Comparison of ENCODE assay signal across 23 mouse cellular contexts in genomic region chr1:79183534-79184411, GRCm38 (mm10).
DNase-seq lines count a peak whose midpoint lies in the region; ATAC-seq and TF ChIP-seq lines count a peak whose summit lies in the region.
"Had no signal": no experiment of that assay in that cellular context is flagged by ENCODE, and none has a peak within 500 bp of the region (broad histone marks: within the 10 kb centered on the region; RNA-seq: fewer than 3 reads in every experiment).

No protein-coding gene starts in this region.

- no peak overlapping the region for H3K9ac ChIP-seq in kidney, postnatal 0 days (ENCODE audit: low read depth, low read length)
- no peak overlapping the region for H3K9ac ChIP-seq in kidney, embryonic 14.5 days (ENCODE audit: low read depth, low read length)
- H3K9ac ChIP-seq in embryonic facial prominence, embryonic 11.5 days (replicated peaks; ENCODE audit: low read length) = no peak overlapping the region
- H3K9ac ChIP-seq in limb, embryonic 13.5 days = no peak overlapping the region
- H3K9ac ChIP-seq: embryonic facial prominence, embryonic 15.5 days; forebrain, postnatal 0 days; hindbrain, embryonic 12.5 days; hindbrain, embryonic 15.5 days; intestine, embryonic 15.5 days had no signal

- no peaks in the 10 kb centered on the region for H3K36me3 ChIP-seq in kidney, postnatal 0 days (ENCODE audit: insufficient read depth, low read length)
- H3K36me3 ChIP-seq in kidney, embryonic 14.5 days (ENCODE audit: control insufficient read depth, insufficient read depth, low read length) = no peaks in the 10 kb centered on the region
- no peaks in the 10 kb centered on the region for H3K36me3 ChIP-seq in embryonic facial prominence, embryonic 11.5 days (replicated peaks; ENCODE audit: control insufficient read depth, insufficient read depth, low read depth, low read length)
- no peaks in the 10 kb centered on the region for H3K36me3 ChIP-seq in limb, embryonic 13.5 days
- H3K36me3 ChIP-seq: embryonic facial prominence, embryonic 15.5 days; heart, embryonic 10.5 days; hindbrain, embryonic 12.5 days; hindbrain, embryonic 15.5 days; intestine, embryonic 15.5 days had no signal

- ATAC-seq in kidney, postnatal 0 days (replicated peaks; ENCODE audit: low FRiP score, low read depth) = no peak
- no peak for ATAC-seq in kidney, embryonic 14.5 days (ENCODE audit: low FRiP score, low TSS enrichment)
- ATAC-seq in embryonic facial prominence, embryonic 11.5 days (replicated peaks; ENCODE audit: insufficient number of reproducible peaks, low FRiP score, low TSS enrichment, low read depth) = no peak
- peak; percentile 51; the same call in 1 of the 2 replicates for ATAC-seq in limb, embryonic 13.5 days (ENCODE audit: low FRiP score, low read depth)
- ATAC-seq in granulocyte monocyte progenitor cell, adult 5-6 weeks (replicated peaks; ENCODE audit: poor library complexity, severe bottlenecking) = no peak
- ATAC-seq: CD4-positive, CD25-positive, alpha-beta regulatory T cell, adult 4 months; forebrain, embryonic 14.5 days; forebrain, postnatal 0 days; intestine, embryonic 15.5 days had no signal

- H3K27ac ChIP-seq in kidney, postnatal 0 days = no peak overlapping the region
- no peak overlapping the region for H3K27ac ChIP-seq in kidney, embryonic 14.5 days (ENCODE audit: low read depth, low read length)
- H3K27ac ChIP-seq in embryonic facial prominence, embryonic 11.5 days (replicated peaks; ENCODE audit: low read depth, low read length) = no peak overlapping the region
- no peak overlapping the region for H3K27ac ChIP-seq in limb, embryonic 13.5 days
- H3K27ac ChIP-seq: embryonic facial prominence, embryonic 15.5 days; heart, adult 2 months; heart, embryonic 10.5 days; hindbrain, embryonic 12.5 days; hindbrain, embryonic 15.5 days; intestine, embryonic 15.5 days had no signal

- WGBS in kidney, postnatal 0 days = 63% methylated on average over 5 of the region's 5 CpGs
- 67% methylated on average over 5 of the region's 5 CpGs for WGBS in kidney, embryonic 14.5 days
- 51% methylated on average over 5 of the region's 5 CpGs for WGBS in embryonic facial prominence, embryonic 11.5 days
- 29% methylated on average over 5 of the region's 5 CpGs for WGBS in limb, embryonic 13.5 days

- no peaks in the 10 kb centered on the region for H3K4me1 ChIP-seq in kidney, postnatal 0 days (replicated peaks; ENCODE audit: insufficient read depth, low read length)
- H3K4me1 ChIP-seq in kidney, embryonic 14.5 days (ENCODE audit: control insufficient read depth, insufficient read depth, low read length) = no peaks in the 10 kb centered on the region
- no peaks in the 10 kb centered on the region for H3K4me1 ChIP-seq in embryonic facial prominence, embryonic 11.5 days (ENCODE audit: control insufficient read depth, insufficient read depth, low read length)
- H3K4me1 ChIP-seq in limb, embryonic 13.5 days = no peaks in the 10 kb centered on the region
- H3K4me1 ChIP-seq: embryonic facial prominence, embryonic 15.5 days; heart, embryonic 10.5 days; hindbrain, embryonic 12.5 days; hindbrain, embryonic 15.5 days; intestine, embryonic 15.5 days had no signal

- no peak overlapping the region for H3K4me3 ChIP-seq in kidney, postnatal 0 days (replicated peaks; ENCODE audit: low read depth, low read length)
- no peak overlapping the region for H3K4me3 ChIP-seq in kidney, embryonic 14.5 days (ENCODE audit: low read length)
- H3K4me3 ChIP-seq in embryonic facial prominence, embryonic 11.5 days (ENCODE audit: low read depth, low read length) = no peak overlapping the region
- H3K4me3 ChIP-seq in limb, embryonic 13.5 days = no peak overlapping the region
- H3K4me3 ChIP-seq: embryonic facial prominence, embryonic 15.5 days; heart, adult 2 months; heart, embryonic 10.5 days; hindbrain, embryonic 12.5 days; hindbrain, embryonic 15.5 days; intestine, embryonic 15.5 days had no signal

- DNase-seq in kidney, postnatal 0 days (ENCODE audit: low spot score) = peak; percentile 8
- DNase-seq in embryonic facial prominence, embryonic 11.5 days (ENCODE audit: low spot score) = peak; percentile 57
- peak; percentile 74 for DNase-seq in forelimb bud, embryonic 11.5 days (ENCODE audit: low read depth, low spot score)
- no peak for DNase-seq in cerebellum, postnatal 14 days
- DNase-seq in adipocyte (ENCODE audit: low spot score) = no peak
- DNase-seq: adrenal gland, adult 8-10 months; adrenal gland, postnatal 25 days; cerebellum, adult 11-12 months; cerebellum, adult 8-10 months; cerebellum, postnatal 10 days; forebrain, postnatal 0 days; gastrocnemius, postnatal 25 days; heart, adult 2 months had no signal

- H3K27me3 ChIP-seq in kidney, postnatal 0 days (ENCODE audit: insufficient read depth, low read length) = no peaks in the 10 kb centered on the region
- no peaks in the 10 kb centered on the region for H3K27me3 ChIP-seq in kidney, embryonic 14.5 days (ENCODE audit: control insufficient read depth, insufficient read depth, low read length)
- no peaks in the 10 kb centered on the region for H3K27me3 ChIP-seq in embryonic facial prominence, embryonic 11.5 days (ENCODE audit: control insufficient read depth, insufficient read depth, low read length)
- no peaks in the 10 kb centered on the region for H3K27me3 ChIP-seq in limb, embryonic 13.5 days
- H3K27me3 ChIP-seq: embryonic facial prominence, embryonic 15.5 days; hindbrain, embryonic 12.5 days; hindbrain, embryonic 15.5 days; intestine, embryonic 15.5 days had no signal

- H3K4me2 ChIP-seq in kidney, postnatal 0 days (ENCODE audit: low read length) = no peak overlapping the region
- H3K4me2 ChIP-seq in kidney, embryonic 14.5 days (replicated peaks; ENCODE audit: low read depth, low read length) = no peak overlapping the region
- H3K4me2 ChIP-seq in embryonic facial prominence, embryonic 11.5 days (ENCODE audit: low read depth, low read length) = no peak overlapping the region
- H3K4me2 ChIP-seq in limb, embryonic 13.5 days (replicated peaks) = no peak overlapping the region
- H3K4me2 ChIP-seq: embryonic facial prominence, embryonic 15.5 days; hindbrain, embryonic 12.5 days; hindbrain, embryonic 15.5 days; intestine, embryonic 15.5 days had no signal

- no peak for TF ChIP-seq CTCF in kidney, postnatal 0 days (IDR thresholded peaks at IDR 0.05; ENCODE audit: low read depth)

- no peaks in the 10 kb centered on the region for H3K9me3 ChIP-seq in kidney, postnatal 0 days (replicated peaks; ENCODE audit: low read length)
- no peaks in the 10 kb centered on the region for H3K9me3 ChIP-seq in kidney, embryonic 14.5 days (ENCODE audit: control insufficient read depth, low read length)
- no peaks in the 10 kb centered on the region for H3K9me3 ChIP-seq in embryonic facial prominence, embryonic 11.5 days (replicated peaks; ENCODE audit: control insufficient read depth, low read length)
- H3K9me3 ChIP-seq in limb, embryonic 13.5 days = no peaks in the 10 kb centered on the region
- H3K9me3 ChIP-seq: embryonic facial prominence, embryonic 15.5 days; heart, embryonic 10.5 days; hindbrain, embryonic 12.5 days; hindbrain, embryonic 15.5 days; intestine, embryonic 15.5 days had no signal

Comparison
In these comparisons a context has a peak if more than half of its experiments do, and no peak if none do; other contexts are left out.
1. DNase-seq: peak in kidney, postnatal 0 days (single experiment), embryonic facial prominence, embryonic 11.5 days (single experiment) and forelimb bud, embryonic 11.5 days (single experiment); none in cerebellum, postnatal 14 days (0 of 2) and adipocyte (single experiment).